Mouse (Mus musculus) mouse trophoblast stem cell (cell line): ENCODE data around the gene Epn3.

ENCODE experiments used
- in situ Hi-C, 2 experiments: fragments of 300-500 bp; cut with MseI, MboI; formaldehyde crosslinking; loops; 2 replicates in 1 of 2; 3 replicates in 1 of 2; pipeline ENCODE4 v1.15.1; 2025

The Epn3 gene

DNA sequence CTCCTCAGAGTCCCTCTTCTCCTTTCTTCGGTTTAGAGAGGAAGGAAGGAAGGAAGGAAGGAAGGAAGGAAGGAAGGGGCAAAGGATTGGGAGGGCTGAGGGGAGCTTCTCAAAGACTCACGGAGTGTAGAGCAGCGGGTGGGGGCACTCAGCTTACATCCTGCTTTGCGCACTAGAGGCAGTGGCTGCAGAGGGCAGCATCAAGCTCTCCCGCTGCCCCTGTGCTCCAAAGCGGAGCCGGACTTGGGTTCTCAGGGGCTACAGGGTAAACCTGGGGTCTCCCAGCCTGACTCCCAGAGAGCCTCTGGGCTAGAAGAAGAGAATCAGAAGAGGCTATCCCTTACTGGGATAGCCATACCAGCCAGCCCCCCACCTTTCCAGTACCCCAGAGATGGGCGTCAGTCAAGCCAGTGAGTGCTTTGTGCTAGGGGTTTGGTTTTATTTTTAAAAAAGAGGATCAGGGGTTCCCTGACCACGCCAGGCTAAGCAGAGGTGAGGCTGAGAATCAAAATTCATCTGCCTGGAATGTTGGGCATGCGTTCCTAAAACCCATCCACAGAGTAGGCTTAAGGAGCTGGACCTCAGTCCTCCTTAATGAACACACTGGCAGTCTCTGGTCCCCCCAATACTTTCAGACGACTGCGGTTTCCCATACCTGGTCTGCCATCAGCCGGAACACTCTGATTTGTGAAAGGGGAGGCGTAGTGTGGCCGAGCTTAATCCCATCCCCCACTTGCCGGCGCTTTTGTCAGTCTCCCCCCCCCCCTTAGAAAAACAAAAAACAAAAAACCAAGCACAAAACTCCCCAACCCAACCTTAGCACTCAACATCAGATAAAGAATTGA, 27.8 kb downstream of the Epn3 start:
- in situ Hi-C loops: no loop called here

DNA sequence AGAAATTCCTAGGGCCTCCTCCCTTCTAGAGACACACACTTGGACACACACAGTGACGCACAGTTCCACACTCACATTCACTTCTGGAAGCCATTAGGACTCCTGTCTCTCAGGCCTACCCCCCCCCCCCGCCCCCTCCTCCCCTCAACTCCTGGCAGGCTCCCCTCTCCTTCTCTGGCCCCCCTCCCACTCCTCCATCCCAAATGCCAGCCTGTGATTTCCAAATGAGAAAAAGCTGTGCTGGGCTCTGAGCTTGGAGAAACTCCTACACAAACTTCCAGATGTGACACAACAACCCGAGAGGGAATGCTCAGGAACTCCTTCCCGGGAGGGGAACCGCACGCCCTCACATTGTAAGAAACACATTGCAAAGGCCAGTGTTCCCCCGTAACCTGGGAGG, 29.4 kb downstream of the Epn3 start:
- in situ Hi-C loops: no loop called here

DNA sequence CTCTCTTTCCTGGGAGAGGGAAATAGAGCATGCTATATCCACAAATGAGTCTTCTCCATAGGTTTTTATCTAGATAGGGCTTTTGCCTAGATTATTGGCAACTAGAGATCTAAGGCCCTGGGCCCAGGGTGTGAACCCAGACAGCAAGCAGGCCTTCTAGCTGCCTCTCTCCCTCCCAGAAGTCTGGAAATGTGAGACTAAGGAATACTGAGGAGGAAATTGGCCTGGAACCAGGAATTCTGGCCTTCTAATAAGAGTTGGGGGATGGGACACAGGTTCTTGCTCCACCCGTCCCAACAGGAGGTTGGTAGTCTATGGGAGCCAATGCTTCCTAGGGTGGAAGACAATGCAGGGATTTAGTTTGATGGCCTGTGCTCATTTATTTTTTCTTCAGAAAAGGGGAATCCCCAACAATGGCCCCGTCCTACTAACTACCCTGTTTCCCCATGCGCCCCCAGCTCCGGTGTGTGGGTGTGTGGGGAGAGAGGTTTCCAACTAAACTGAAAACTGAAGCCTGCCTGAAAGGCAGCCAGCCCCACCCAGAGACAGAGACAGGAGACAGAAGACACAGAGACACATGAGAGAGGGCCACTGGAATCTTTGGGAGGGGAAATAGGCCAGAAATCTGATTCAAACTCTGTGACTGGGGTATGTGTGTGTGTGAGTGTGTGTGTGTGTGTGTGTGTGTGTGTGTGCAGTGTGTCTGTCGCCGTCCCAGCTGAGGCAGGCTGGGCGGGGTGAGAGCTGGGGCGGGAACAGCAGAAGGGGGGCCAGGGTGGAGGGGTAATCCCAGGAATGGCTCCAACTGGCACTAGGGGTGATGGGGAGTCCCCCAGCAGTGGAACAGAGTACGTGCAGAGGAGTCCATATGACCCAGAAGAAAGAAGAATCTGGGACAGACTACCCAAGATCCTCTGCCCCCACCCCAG, 30.4 kb downstream of the Epn3 start:
- in situ Hi-C loops: no loop called here

- in situ Hi-C loops: no loop called here
Observed at GRCm38 (mm10) chr11:94468582-94469064, 31.2 kb downstream of the Epn3 start.

DNA sequence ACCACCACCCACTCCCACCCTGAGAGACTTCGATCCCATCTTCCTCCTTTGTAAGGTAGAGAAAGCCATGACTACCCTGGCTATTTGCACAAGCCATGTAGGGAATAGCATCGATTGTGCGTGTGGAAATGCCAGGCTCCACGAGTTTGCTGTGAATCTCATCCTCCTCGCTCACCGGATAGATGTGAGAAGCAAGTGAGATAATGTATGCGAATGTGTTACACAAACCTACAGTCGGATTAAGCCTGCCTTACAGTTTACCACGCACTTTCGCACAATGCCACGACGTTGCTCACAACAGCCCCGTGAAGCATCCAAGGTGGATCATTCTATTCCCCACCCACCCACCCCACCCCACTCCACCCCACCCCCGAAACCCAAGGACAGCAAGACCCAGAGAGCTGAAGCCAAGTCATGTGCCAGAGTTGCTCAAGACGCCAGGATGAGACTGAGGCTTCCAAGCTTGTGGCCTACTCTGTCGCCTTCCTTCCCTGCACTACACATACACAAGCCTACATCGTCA, 33.4 kb downstream of the Epn3 start:
- in situ Hi-C loops: no loop called here

DNA sequence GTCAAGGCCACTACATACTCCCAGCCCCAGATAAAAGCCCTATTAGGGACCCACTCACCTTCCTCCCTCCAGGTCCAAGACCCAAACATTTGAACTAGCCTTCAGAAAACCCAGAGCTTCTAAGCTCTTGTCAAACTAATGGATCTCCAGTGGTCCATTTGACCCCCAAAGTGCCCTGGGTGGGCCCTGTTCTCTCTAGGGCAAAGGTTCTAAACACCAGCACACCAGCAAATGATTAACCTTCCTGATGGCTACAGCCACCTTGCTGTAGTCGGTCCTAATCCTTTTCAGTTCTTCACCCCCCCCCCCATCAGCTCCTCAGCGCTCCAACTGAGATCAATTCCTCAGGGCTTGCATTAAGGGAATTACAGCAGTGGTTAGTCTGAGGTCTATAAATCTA, 35.6 kb downstream of the Epn3 start:
- in situ Hi-C loops: no loop called here

- in situ Hi-C loops: no loop called here
Observed at GRCm38 (mm10) chr11:94461856-94462255, 37.9 kb downstream of the Epn3 start.

GRCm38 (mm10) chr11:94457001-94457400, 42.8 kb downstream of the Epn3 start:
- in situ Hi-C loops: no loop called here

GRCm38 (mm10) chr11:94456347-94456746, 43.4 kb downstream of the Epn3 start:
- in situ Hi-C loops: no loop called here

GRCm38 (mm10) chr11:94455161-94455820, 44.5 kb downstream of the Epn3 start:
- in situ Hi-C loops: no loop called here

DNA sequence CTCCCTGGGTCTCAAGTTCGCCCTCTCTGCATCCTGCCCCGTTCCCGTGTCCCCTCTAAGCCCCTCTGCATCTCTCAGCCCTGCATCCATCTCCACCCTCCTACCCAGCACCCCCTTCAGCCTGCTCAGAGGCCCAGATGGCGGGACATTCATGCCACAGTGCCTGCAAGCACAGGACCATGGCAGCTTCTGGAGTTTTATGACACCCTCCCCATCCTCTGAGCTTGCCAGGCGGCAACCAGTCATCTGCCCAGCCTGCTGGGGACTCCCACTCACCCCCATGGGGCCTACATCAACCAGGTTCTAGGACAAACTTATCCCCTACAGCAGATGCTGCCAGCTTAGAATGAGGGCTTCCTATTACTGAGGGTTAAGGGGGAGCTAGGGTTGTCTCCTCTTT, 45.0 kb downstream of the Epn3 start:
- in situ Hi-C loops: no loop called here

DNA sequence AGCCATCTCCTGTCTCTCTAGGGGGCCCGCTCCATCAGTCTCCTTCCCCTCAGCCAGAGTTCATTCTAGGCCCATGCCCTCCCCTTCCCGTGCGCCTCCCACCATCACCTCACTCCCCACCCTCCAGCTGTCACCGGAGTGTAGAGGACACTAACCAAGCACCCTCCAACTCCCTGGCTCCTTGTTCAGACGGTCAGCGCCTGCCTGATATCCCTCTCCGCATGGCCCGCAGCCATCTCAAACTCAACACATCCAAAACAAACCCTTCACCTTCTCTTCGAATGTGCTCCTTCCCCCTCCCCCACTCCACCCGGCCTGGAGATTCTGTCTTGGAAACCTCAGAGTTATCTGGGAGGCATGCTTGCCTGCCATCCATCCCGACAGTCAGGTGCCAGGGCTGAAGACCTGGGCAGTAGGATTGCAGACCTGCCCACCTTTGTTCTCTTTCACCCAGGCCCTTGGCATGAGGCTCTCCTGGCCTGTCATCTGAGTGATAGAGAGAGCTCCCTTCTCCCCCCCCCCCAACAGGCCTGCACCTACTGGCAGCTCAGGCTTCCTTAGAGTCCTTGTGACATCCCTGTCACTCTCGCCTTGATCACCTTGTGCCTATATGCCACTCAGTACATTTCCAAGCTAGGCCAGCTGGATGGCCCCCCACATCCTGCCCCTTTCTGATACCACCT, 48.5 kb downstream of the Epn3 start:
- in situ Hi-C loops: no loop called here

- in situ Hi-C loops: no loop called here
Observed at GRCm38 (mm10) chr11:94449886-94450285, 49.9 kb downstream of the Epn3 start.

DNA sequence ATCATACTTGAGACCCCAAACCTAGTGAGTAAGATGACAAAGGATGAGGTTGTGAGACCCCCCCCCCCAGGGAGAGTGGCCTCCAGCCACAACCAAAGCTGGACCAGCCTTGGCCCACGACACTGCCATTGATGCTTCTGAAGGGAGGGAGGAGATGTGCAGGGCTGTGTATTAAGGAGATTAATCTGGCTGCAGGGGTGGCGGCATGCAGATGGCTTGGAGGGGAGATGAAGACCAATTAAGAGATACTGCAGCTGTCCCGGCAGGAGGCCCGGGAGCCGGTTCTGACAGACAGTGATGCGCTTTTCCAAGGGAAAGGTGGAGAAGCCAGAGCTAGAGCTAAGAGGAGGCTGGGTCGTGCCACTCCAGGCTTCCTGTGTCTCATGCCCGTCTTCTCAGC, 50.5 kb downstream of the Epn3 start:
- in situ Hi-C loops: no loop called here

- in situ Hi-C loops: no loop called here
Observed at GRCm38 (mm10) chr11:94447017-94447416, 52.8 kb downstream of the Epn3 start.

GRCm38 (mm10) chr11:94445300-94445699, 54.5 kb downstream of the Epn3 start:
- in situ Hi-C loops: no loop called here

DNA sequence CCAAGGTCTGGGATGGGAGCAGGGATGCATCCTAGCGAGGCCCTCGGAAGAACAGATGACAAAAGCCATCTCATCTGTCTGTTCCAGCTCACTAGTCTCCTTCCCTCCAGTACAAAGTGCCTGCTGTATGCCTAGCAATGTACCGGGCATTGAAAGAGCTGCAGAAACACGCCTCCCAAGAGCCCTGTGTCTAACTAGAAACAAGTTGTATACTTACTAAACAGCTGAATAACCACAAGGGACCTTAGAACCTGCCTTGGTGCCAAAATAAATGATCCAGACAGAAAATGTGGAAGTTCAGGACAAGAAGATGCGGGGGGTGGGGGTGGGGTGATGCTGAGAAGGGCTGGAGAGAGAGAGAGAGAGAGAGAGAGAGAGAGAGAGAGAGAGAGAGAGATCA, 54.9 kb downstream of the Epn3 start:
- in situ Hi-C loops: no loop called here

- in situ Hi-C loops: no loop called here
Observed at GRCm38 (mm10) chr11:94441752-94442151, 58.0 kb downstream of the Epn3 start.

DNA sequence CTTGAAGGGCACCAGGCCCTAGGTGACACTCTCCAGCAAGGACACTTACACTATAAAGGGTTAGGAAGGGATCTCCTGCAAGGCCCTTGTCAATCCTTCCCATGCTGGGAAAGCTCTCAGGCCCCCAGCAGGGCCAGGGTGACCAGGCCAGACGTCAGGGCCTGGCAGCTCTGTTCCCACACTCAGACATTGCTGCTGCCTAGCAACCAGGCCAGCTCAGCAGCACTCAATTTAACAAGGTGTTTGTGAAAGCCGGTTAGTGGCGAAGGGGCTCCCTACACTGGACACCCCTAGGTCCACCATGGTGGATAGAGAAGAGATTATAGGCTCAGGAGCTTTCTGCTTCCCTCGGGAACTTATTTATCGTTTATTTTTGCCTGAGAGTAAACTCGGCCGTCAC, 58.7 kb downstream of the Epn3 start:
- in situ Hi-C loops: no loop called here

- in situ Hi-C loops: no loop called here
Observed at GRCm38 (mm10) chr11:94440421-94440820, 59.4 kb downstream of the Epn3 start.
